Mouse (Mus musculus) embryonic facial prominence, embryonic 13.5 days (tissue): Measurements from ENCODE around the gene Arpc3. TPM values are rescaled to one million over a fixed set of nuclear protein-coding genes. Genes with fewer than 3 reads are reported as not detected.

Source experiments
- ATAC-seq: fragments of 200-750 bp; cut with Nextera tagmentation; 2 replicates; pipeline ENCODE4 v1.8.0; 2017; ENCODE audit warnings: low read depth; ENCODE audit not compliant: insufficient number of reproducible peaks, insufficient read depth, low FRiP score, low TSS enrichment
- H3K27ac ChIP-seq: fragments of 300-500 bp; sonication (generic); 2 replicates; pipeline ENCODE4 v1.5.1; 2015; ENCODE audit warnings: moderate library complexity, mild to moderate bottlenecking, inconsistent platforms
- H3K27me3 ChIP-seq: fragments of 300-500 bp; sonication (generic); 2 replicates; pipeline ENCODE4 v1.6.1; 2015; ENCODE audit warnings: mild to moderate bottlenecking, inconsistent platforms
- H3K36me3 ChIP-seq: fragments of 300-500 bp; sonication (generic); 2 replicates; pipeline ENCODE4 v1.6.1; 2015; ENCODE audit warnings: mild to moderate bottlenecking, inconsistent platforms
- H3K4me1 ChIP-seq: fragments of 300-500 bp; sonication (generic); 2 replicates; pipeline ENCODE4 v1.6.1; 2015; ENCODE audit warnings: inconsistent platforms
- H3K4me2 ChIP-seq: fragments of 300-500 bp; sonication (generic); 2 replicates; pipeline ENCODE4 v1.6.1; 2015; ENCODE audit warnings: moderate library complexity, mild to moderate bottlenecking, inconsistent platforms
- H3K4me3 ChIP-seq: fragments of 300-500 bp; sonication (generic); 2 replicates; pipeline ENCODE4 v1.5.1; 2015; ENCODE audit warnings: mild to moderate bottlenecking, inconsistent platforms
- H3K9ac ChIP-seq: fragments of 300-500 bp; sonication (generic); 2 replicates; pipeline ENCODE4 v1.6.1; 2015; ENCODE audit warnings: mild to moderate bottlenecking, inconsistent platforms
- H3K9me3 ChIP-seq: fragments of 300-500 bp; sonication (generic); 2 replicates; pipeline ENCODE4 v1.6.1; 2016; ENCODE audit warnings: inconsistent platforms
- WGBS: fragments of 180-500 bp; shearing (Covaris S2); methylation state at CpG from one replicate; pipeline ENCODE4 v1.1.7; 2015; ENCODE audit warnings: mixed read lengths; 5-methylcytosine and 5-hydroxymethylcytosine counted together
- polyA plus RNA-seq: library from polyadenylated mRNA; unstranded; fragments of >200 nt; fragmentation: Nextera tagmentation; extraction: Ambion mirVana; gene quantifications from 2 replicates; pipeline ENCODE4 v1.2.1, GENCODE M21; 2015

Gene Arpc3
- polyA plus RNA-seq, 1 experiment from 2014 or later, result 109 TPM

DNA sequence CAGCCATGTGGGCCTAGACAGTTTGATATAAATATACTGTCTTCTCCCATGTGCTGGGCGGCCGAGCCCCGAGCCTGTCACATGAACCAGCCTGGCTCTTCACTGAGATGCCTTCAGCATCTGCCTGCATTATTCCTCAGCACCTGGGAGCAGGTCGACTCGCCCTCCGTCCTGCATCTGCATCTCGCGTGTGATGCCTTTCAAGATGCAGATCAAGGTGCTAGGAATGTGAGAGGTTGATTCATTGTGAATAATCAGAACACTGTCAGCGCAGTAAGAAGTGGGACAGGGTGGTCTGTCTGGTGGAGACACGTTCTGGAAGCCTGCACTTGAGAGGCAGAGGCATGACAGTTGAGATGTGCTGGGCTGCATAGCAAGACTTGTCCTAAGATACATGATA, 52.8 kb downstream of the Arpc3 start:
- 94% methylated on average over 10 of the region's 10 CpGs for WGBS

GRCm38 (mm10) chr5:122445051-122445610, 53.5 kb downstream of the Arpc3 start:
- no peaks in the 10 kb centered on the region for H3K27me3 ChIP-seq
- ATAC-seq, result no peak
- 0 out of 2 replicates have a peak overlapping the region, but pooled peaks have one; percentile 16 for H3K9ac ChIP-seq
- H3K4me3 ChIP-seq, result no peak overlapping the region
- no peaks in the 10 kb centered on the region for H3K9me3 ChIP-seq
- 92% methylated on average over 11 of the region's 11 CpGs for WGBS
- H3K4me1 ChIP-seq, result no peaks in the 10 kb centered on the region
- peaks cover 86% of the 10 kb centered on the region for H3K36me3 ChIP-seq
- H3K27ac ChIP-seq, result no peak overlapping the region
- H3K4me2 ChIP-seq, result no peak overlapping the region

More for the DNA sequence above, 52.8 kb downstream of the Arpc3 start:
- Histone ChIP-seq H3K27me3 (no peaks in the 10 kb centered on the region), H3K4me2 (no peak overlapping the region), H3K9me3 (no peaks in the 10 kb centered on the region), H3K4me1 (no peaks in the 10 kb centered on the region), H3K36me3 (peaks cover 89% of the 10 kb centered on the region), H3K4me3 (no peak overlapping the region), H3K9ac (0 out of 2 replicates have a peak overlapping the region, but pooled peaks have one; percentile 16), H3K27ac (no peak overlapping the region)
- ATAC-seq, result no peak

- no peaks in the 10 kb centered on the region for H3K9me3 ChIP-seq
- no peaks in the 10 kb centered on the region for H3K27me3 ChIP-seq
- no peak overlapping the region for H3K9ac ChIP-seq
- no peaks in the 10 kb centered on the region for H3K4me1 ChIP-seq
- H3K4me2 ChIP-seq, result no peak overlapping the region
- no peak overlapping the region for H3K27ac ChIP-seq
- peaks cover 70% of the 10 kb centered on the region for H3K36me3 ChIP-seq
- ATAC-seq, result no peak
- no peak overlapping the region for H3K4me3 ChIP-seq
- 89% methylated on average over 8 of the region's 8 CpGs for WGBS
Observed at GRCm38 (mm10) chr5:122447857-122448256, 56.2 kb downstream of the Arpc3 start.

DNA sequence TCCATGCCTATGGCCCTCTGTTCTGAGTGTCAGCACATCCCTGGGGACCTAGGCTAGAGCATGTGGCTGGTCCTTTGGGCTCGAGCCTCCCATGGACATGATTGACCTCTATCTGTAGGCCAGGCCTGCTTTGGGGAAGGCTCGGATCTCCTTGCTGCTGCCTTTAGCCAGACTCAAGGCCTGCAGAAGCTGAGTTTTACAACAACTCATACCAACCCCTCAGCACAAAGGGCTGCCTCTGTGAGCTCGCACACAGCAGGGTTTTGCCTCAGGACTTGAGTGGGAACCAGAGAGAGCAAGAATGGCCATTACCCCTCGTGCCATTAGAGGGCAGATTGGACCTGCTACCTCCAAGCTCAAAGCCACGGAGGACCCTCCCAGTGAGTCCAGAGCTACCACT, 57.2 kb downstream of the Arpc3 start:
- Histone ChIP-seq H3K4me1 (no peaks in the 10 kb centered on the region), H3K36me3 (peaks cover 70% of the 10 kb centered on the region), H3K27ac (no peak overlapping the region), H3K27me3 (no peaks in the 10 kb centered on the region), H3K9ac (no peak overlapping the region), H3K9me3 (no peaks in the 10 kb centered on the region), H3K4me3 (no peak overlapping the region), H3K4me2 (no peak overlapping the region)
- ATAC-seq, result no peak
- 81% methylated on average over 5 of the region's 5 CpGs for WGBS

DNA sequence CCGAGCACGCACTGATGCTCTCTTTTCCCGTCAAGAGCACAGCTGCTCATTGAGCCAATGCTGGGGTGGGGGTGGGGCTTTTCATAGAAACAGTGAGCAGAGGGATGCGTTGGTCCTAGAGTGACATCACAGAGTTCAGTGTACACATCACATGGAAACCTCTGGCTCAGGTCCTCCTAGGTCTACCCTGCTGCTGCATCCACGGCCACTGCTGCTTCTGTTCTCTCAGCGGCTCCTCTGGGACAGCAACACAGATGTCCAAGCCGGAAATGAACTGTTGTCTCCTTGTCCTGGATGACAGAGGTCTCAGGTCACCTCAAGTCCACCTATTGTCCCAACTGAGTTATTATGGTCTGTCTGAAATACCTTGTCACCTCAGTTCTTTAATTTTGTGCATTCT, 58.3 kb downstream of the Arpc3 start:
- Histone ChIP-seq H3K4me3 (no peak overlapping the region), H3K4me1 (no peaks in the 10 kb centered on the region), H3K9me3 (no peaks in the 10 kb centered on the region), H3K9ac (no peak overlapping the region), H3K4me2 (no peak overlapping the region), H3K27ac (no peak overlapping the region), H3K36me3 (peaks cover 70% of the 10 kb centered on the region), H3K27me3 (no peaks in the 10 kb centered on the region)
- no peak for ATAC-seq
- 65% methylated on average over 7 of the region's 7 CpGs for WGBS

DNA sequence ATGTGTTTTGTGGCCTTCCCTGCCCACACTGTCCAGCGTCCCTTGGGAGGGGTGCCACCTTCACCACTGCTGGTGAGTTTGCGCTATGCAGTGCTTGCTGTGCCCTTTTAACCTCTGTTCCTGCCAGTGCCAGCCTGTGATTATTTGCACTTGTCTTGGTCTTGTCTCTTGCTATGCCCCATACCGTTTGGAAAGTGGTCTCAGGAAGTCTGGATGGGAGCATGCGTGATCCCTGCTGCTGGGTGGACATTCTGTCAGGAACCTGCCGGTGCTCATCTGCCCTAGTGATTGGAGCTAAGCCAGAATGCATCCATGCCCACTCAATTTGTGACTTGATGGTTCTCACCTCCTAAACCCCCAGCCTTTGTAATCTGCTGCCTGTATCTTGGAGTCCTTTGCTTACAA, 59.2 kb downstream of the Arpc3 start:
- H3K4me1 ChIP-seq, result no peaks in the 10 kb centered on the region
- no peaks in the 10 kb centered on the region for H3K9me3 ChIP-seq
- H3K27ac ChIP-seq, result no peak overlapping the region
- WGBS, result 75% methylated on average over 5 of the region's 5 CpGs
- no peak overlapping the region for H3K9ac ChIP-seq
- H3K4me3 ChIP-seq, result no peak overlapping the region
- no peak for ATAC-seq
- no peak overlapping the region for H3K4me2 ChIP-seq
- H3K27me3 ChIP-seq, result no peaks in the 10 kb centered on the region
- peaks cover 70% of the 10 kb centered on the region for H3K36me3 ChIP-seq

DNA sequence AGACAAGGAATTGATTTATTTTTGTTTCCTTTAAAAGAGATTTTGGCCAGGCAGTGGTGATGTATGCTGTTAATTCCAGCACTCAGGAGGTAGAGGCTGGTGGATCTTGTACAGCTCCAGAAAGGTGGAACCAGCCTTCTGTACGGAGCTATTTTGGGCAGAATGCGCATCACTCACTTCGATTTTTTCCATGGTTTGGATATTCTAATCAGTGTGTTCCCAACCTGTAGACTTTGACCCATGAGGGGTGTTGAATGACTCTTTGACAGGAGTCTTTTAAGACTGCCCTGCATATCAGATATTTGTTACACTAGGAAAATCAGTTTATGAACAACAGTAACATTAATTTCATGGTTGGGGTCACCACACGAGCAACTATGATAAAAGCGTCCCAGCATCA, 59.6 kb downstream of the Arpc3 start:
- WGBS, result 81% methylated on average over 5 of the region's 5 CpGs
- H3K9me3 ChIP-seq, result no peaks in the 10 kb centered on the region
- ATAC-seq, result no peak
- no peak overlapping the region for H3K4me2 ChIP-seq
- no peak overlapping the region for H3K27ac ChIP-seq
- H3K9ac ChIP-seq, result no peak overlapping the region
- peaks cover 69% of the 10 kb centered on the region for H3K36me3 ChIP-seq
- no peak overlapping the region for H3K4me3 ChIP-seq
- H3K27me3 ChIP-seq, result no peaks in the 10 kb centered on the region
- H3K4me1 ChIP-seq, result no peaks in the 10 kb centered on the region

- H3K4me3 ChIP-seq, result no peak overlapping the region
- no peak overlapping the region for H3K4me2 ChIP-seq
- no peaks in the 10 kb centered on the region for H3K4me1 ChIP-seq
- no peaks in the 10 kb centered on the region for H3K9me3 ChIP-seq
- 84% methylated on average over 7 of the region's 7 CpGs for WGBS
- no peaks in the 10 kb centered on the region for H3K27me3 ChIP-seq
- peaks cover 69% of the 10 kb centered on the region for H3K36me3 ChIP-seq
- no peak overlapping the region for H3K9ac ChIP-seq
- no peak overlapping the region for H3K27ac ChIP-seq
- no peak for ATAC-seq
Observed at GRCm38 (mm10) chr5:122452194-122452593, 60.5 kb downstream of the Arpc3 start.

DNA sequence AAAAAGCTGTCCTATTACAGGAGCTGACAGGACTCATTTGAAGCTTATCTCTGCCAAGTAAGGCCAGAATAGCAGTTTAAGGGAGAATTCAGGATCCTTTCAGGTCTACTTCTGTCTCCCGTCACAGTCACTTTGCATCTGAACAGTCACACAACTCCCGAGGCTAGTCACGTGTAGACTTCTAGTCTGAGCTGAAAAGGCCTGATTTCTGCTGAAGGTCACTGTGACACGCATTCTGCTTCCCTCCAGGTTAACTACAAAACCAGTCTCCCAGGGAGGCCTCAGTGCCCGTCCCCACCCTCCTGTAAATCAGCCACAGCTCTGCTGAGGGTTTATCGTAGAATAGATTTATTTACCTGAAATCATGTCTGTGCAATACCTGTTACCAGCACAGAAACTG, 61.5 kb downstream of the Arpc3 start:
- Histone ChIP-seq H3K9ac (no peak overlapping the region), H3K4me1 (no peaks in the 10 kb centered on the region), H3K27me3 (no peaks in the 10 kb centered on the region), H3K27ac (no peak overlapping the region), H3K36me3 (peaks cover 73% of the 10 kb centered on the region), H3K4me2 (no peak overlapping the region), H3K9me3 (no peaks in the 10 kb centered on the region), H3K4me3 (no peak overlapping the region)
- WGBS, result 83% methylated on average over 6 of the region's 6 CpGs
- no peak for ATAC-seq

GRCm38 (mm10) chr5:122454442-122454841, 62.8 kb downstream of the Arpc3 start:
- no peak for ATAC-seq
- no peak overlapping the region for H3K27ac ChIP-seq
- H3K27me3 ChIP-seq, result no peaks in the 10 kb centered on the region
- no peak overlapping the region for H3K4me3 ChIP-seq
- peaks cover 79% of the 10 kb centered on the region for H3K36me3 ChIP-seq
- H3K9ac ChIP-seq, result no peak overlapping the region
- no peaks in the 10 kb centered on the region for H3K9me3 ChIP-seq
- H3K4me2 ChIP-seq, result no peak overlapping the region
- H3K4me1 ChIP-seq, result no peaks in the 10 kb centered on the region
- 91% methylated on average over 4 of the region's 4 CpGs for WGBS

DNA sequence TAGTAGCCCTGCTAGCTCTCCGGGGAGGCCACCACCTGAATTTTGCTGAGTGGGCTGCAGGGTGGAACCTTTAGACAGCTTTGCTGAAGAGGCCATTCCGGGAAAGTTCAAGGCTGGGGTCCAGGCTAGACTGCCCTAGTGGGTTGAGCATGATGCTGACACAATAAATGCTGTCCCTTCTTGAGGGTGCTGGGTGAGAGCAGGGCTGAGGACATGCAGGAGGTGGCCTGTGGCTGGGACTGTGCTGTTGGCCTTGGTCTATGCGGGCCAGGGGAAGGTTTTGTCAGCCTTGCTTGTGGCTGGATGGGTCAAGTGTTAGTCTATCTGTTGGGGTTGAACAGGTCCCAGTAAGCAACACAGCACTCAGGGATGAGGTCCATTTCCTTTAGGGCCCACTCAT, 63.2 kb downstream of the Arpc3 start:
- Histone ChIP-seq H3K9ac (no peak overlapping the region), H3K27ac (no peak overlapping the region), H3K4me2 (no peak overlapping the region), H3K36me3 (peaks cover 81% of the 10 kb centered on the region), H3K27me3 (no peaks in the 10 kb centered on the region), H3K4me1 (no peaks in the 10 kb centered on the region), H3K9me3 (no peaks in the 10 kb centered on the region), H3K4me3 (no peak overlapping the region)
- WGBS, result 91% methylated on average over 3 of the region's 3 CpGs
- no peak for ATAC-seq

GRCm38 (mm10) chr5:122455584-122455983, 63.9 kb downstream of the Arpc3 start:
- no peak for ATAC-seq
- H3K9ac ChIP-seq, result no peak overlapping the region
- H3K4me2 ChIP-seq, result no peak overlapping the region
- H3K36me3 ChIP-seq, result peaks cover 86% of the 10 kb centered on the region
- H3K9me3 ChIP-seq, result no peaks in the 10 kb centered on the region
- no peak overlapping the region for H3K4me3 ChIP-seq
- H3K4me1 ChIP-seq, result no peaks in the 10 kb centered on the region
- H3K27me3 ChIP-seq, result no peaks in the 10 kb centered on the region
- peak overlapping the region; percentile 39; the same call in 1 of the 2 replicates for H3K27ac ChIP-seq
- 93% methylated on average over 3 of the region's 3 CpGs for WGBS
